Mouse (Mus musculus) limb, embryonic 11.5 days (tissue): ENCODE measurements at regions not wholly inside any gene's neighbourhood (a gene's known extent, or its start where the extent isn't known, plus 50 kb on each side); places are given as distances from the start of the nearest gene placed in this dataset.

Source experiments
- ATAC-seq: fragments of 200-750 bp; cut with Nextera tagmentation; 2 replicates; pipeline ENCODE4 v1.8.0; 2017; ENCODE audit warnings: low read depth; ENCODE audit not compliant: insufficient number of reproducible peaks, low FRiP score, low TSS enrichment
- DNase-seq: peaks from one replicate; pipeline ENCODE4 v3.0.0-alpha.2; 2015; ENCODE audit warnings: low spot score
- H3K27ac ChIP-seq: fragments of 300-500 bp; sonication (generic); replicated peaks from 2 replicates; pipeline ENCODE4 v1.5.1; 2014; ENCODE audit warnings: low read depth, mild to moderate bottlenecking, low read length
- H3K27me3 ChIP-seq: fragments of 300-500 bp; sonication (generic); 2 replicates; pipeline ENCODE4 v1.6.1; 2014; ENCODE audit warnings: mild to moderate bottlenecking, low read length, mixed read lengths; ENCODE audit not compliant: control insufficient read depth, insufficient read depth
- H3K36me3 ChIP-seq: fragments of 300-500 bp; sonication (generic); 2 replicates; pipeline ENCODE4 v1.6.1; 2014; ENCODE audit warnings: mild to moderate bottlenecking, low read length, moderate library complexity, mixed read lengths; ENCODE audit not compliant: control insufficient read depth, insufficient read depth
- H3K4me1 ChIP-seq: fragments of 300-500 bp; sonication (generic); 2 replicates; pipeline ENCODE4 v1.6.1; 2014; ENCODE audit warnings: low read length, mixed read lengths; ENCODE audit not compliant: control insufficient read depth, insufficient read depth
- H3K4me2 ChIP-seq: fragments of 300-500 bp; sonication (generic); 2 replicates; pipeline ENCODE4 v1.6.1; 2014; ENCODE audit warnings: low read depth, mild to moderate bottlenecking, moderate library complexity; ENCODE audit not compliant: severe bottlenecking
- H3K4me3 ChIP-seq: fragments of 300-500 bp; sonication (generic); 2 replicates; pipeline ENCODE4 v1.5.1; 2014; ENCODE audit warnings: low read depth, low read length
- H3K9ac ChIP-seq: fragments of 300-500 bp; sonication (generic); 2 replicates; pipeline ENCODE4 v1.6.1; 2014; ENCODE audit warnings: mild to moderate bottlenecking, low read length
- H3K9me3 ChIP-seq: fragments of 300-500 bp; sonication (generic); 2 replicates; pipeline ENCODE4 v1.6.1; 2016; ENCODE audit warnings: low read length; ENCODE audit not compliant: control insufficient read depth
- whole genome bisulfite sequencing: fragments of 180-500 bp; shearing (Covaris S2); extraction: QIAGEN DNeasy Blood & Tissue Kit; methylation state at CpG from one replicate; pipeline ENCODE4 v1.1.7; 2014; 5-methylcytosine and 5-hydroxymethylcytosine counted together

DNA sequence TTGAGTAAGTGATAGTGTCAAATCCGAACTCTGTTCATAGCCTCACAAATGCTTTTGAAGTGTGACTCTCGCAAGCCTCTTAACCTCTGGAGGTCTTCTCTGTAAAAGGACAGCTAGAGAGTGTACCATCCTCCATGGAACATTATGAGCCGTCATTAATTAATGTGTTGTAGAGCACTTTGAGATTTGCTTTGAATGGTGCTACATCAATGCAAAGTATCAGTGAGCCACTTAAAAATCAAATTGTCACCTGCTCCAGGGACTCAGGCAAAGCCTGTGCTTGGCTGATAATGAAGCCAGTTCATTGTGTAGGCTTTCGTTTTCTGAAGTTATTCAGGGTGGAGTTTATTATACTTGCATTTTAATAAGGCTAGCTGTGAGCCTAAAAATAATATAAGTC is 801.8 kb upstream of the B3galt2 start:
- Histone ChIP-seq H3K27ac (no peak overlapping the region), H3K4me2 (no peak overlapping the region), H3K36me3 (no peaks in the 10 kb centered on the region), H3K9ac (no peak overlapping the region), H3K4me1 (no peaks in the 10 kb centered on the region), H3K27me3 (no peaks in the 10 kb centered on the region), H3K4me3 (no peak overlapping the region), H3K9me3 (no peaks in the 10 kb centered on the region)
- 82% methylated on average over 4 of the region's 4 CpGs for WGBS
- DNase-seq (no peak), ATAC-seq (no peak)

DNA sequence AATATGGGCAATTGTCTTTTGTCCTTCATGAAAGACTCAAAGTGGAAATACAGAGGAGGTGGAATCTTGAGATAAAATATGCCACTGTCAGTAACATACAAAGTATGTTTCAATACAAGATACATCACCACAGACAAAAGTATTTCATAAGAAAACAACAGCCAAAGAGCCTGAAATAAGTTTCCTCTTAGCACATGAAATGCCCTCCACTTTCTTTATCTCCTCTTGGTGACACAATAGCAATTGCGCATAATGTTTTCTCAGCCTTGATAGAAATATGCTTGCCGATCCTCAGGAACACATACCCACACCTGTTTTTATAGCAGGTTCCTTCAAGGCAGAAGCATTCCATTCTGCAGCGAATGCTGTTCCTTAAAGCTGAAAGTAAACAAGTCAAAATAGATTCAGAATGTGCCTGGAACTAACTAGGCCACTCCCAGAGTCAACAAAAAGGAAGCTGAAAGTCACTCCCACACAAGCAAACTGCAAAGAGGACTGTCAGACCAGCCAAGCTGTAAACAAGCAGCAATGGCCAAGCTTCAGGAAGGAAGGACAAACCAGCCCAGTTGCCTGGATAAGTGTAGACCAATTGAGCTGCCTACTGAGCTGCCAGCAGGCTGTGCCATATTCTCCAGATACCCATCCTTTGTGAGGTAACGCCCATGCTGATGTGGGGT is 773.3 kb upstream of the B3galt2 start:
- Histone ChIP-seq H3K4me1 (no peaks in the 10 kb centered on the region), H3K27ac (no peak overlapping the region), H3K27me3 (no peaks in the 10 kb centered on the region), H3K4me3 (no peak overlapping the region), H3K36me3 (no peaks in the 10 kb centered on the region), H3K9ac (no peak overlapping the region), H3K9me3 (no peaks in the 10 kb centered on the region), H3K4me2 (no peak overlapping the region)
- DNase-seq (no peak), ATAC-seq (no peak)
- WGBS, result 79% methylated on average over 4 of the region's 4 CpGs

DNA sequence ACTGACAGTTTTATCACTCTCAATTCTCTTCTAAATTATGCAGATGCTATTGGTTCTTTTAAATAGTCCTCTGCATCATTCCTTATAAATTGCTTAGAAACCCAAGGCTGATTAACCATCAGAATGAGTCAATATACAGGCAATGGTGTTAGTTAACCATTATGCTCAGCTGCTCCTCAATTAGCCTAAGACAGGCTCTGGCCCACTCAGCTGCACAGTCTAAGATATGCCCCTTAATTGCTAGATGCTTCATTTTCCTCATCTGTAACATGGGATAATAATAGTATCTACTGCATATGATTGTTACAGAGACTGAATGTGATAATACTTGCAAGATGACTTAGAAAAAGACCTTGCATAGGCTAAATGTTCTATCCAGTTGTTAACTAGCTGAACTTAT is 748.6 kb upstream of the B3galt2 start:
- H3K27ac ChIP-seq, result no peak overlapping the region
- H3K9ac ChIP-seq, result no peak overlapping the region
- no peak for DNase-seq
- H3K4me2 ChIP-seq, result no peak overlapping the region
- no peaks in the 10 kb centered on the region for H3K36me3 ChIP-seq
- ATAC-seq, result no peak
- H3K4me3 ChIP-seq, result no peak overlapping the region
- no peaks in the 10 kb centered on the region for H3K9me3 ChIP-seq
- no peaks in the 10 kb centered on the region for H3K4me1 ChIP-seq
- no peaks in the 10 kb centered on the region for H3K27me3 ChIP-seq

DNA sequence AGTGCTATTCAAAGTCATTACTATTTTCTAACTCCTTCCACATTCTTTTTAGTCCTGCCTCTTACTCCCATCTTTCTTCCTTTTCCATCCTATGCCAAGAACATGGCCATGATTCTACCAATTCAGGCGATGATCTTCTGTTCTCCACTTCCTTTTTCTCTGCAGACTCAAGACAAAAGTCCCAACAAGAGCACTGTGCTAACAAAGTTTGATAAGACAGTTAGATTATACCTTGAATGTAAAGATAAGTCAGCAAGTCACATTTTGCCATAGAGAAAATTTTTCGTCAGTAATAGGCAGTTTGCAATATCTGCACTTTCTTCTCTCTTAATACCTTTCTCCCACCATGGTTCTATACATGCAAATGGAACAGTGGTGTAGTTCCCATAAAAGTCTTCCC is 747.3 kb upstream of the B3galt2 start:
- DNase-seq (no peak), ATAC-seq (no peak)
- 91% methylated on average over 2 of the region's 2 CpGs for WGBS
- Histone ChIP-seq H3K4me1 (no peaks in the 10 kb centered on the region), H3K4me2 (no peak overlapping the region), H3K27me3 (no peaks in the 10 kb centered on the region), H3K9ac (no peak overlapping the region), H3K4me3 (no peak overlapping the region), H3K9me3 (no peaks in the 10 kb centered on the region), H3K27ac (no peak overlapping the region), H3K36me3 (no peaks in the 10 kb centered on the region)

DNA sequence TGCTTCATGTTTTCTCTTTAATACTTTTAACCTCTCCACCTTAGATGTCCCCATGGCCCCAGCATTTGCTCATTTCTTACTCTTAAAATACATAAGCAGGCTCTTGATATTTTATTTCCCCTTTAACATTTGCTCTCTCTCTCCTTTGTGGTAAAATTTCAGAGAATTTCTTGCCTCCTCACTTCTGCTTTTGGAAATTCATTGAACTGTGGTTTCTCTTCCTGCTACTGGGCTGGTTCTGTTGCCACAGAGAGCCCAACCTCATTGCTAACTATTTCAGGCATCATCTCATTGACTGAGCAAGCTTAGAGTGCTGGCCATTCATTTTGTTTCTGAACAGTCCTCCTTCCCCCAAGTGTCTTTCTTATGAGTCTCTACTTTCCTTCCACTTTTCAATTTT is 746.3 kb upstream of the B3galt2 start:
- no peaks in the 10 kb centered on the region for H3K9me3 ChIP-seq
- DNase-seq (no peak), ATAC-seq (no peak)
- H3K27me3 ChIP-seq, result no peaks in the 10 kb centered on the region
- no peak overlapping the region for H3K4me2 ChIP-seq
- H3K27ac ChIP-seq, result no peak overlapping the region
- no peak overlapping the region for H3K9ac ChIP-seq
- H3K36me3 ChIP-seq, result no peaks in the 10 kb centered on the region
- no peak overlapping the region for H3K4me3 ChIP-seq
- no peaks in the 10 kb centered on the region for H3K4me1 ChIP-seq

DNA sequence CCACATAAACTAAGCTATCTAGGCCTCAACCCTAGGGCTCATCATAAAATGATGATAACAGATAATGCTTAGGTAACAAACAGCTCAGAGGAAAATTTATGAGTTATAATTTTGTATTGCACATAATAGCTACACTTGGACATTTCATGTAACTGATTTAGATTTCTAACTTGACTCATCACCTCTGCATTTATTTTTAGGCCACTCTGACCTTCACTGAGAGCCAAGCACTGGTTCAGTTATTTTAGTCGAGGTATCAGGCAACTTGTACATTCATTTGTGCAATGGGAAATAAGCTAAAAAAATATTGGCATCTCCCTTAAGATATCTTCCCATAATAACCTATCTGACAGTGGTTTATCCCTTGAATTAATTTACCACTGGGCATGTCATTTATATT is 745.4 kb upstream of the B3galt2 start:
- DNase-seq (no peak), ATAC-seq (no peak)
- no peak overlapping the region for H3K4me3 ChIP-seq
- H3K4me2 ChIP-seq, result no peak overlapping the region
- no peaks in the 10 kb centered on the region for H3K27me3 ChIP-seq
- no peak overlapping the region for H3K27ac ChIP-seq
- no peaks in the 10 kb centered on the region for H3K4me1 ChIP-seq
- H3K9me3 ChIP-seq, result no peaks in the 10 kb centered on the region
- WGBS, result 83% methylated on average over 1 of the region's 1 CpGs
- H3K9ac ChIP-seq, result no peak overlapping the region
- no peaks in the 10 kb centered on the region for H3K36me3 ChIP-seq

DNA sequence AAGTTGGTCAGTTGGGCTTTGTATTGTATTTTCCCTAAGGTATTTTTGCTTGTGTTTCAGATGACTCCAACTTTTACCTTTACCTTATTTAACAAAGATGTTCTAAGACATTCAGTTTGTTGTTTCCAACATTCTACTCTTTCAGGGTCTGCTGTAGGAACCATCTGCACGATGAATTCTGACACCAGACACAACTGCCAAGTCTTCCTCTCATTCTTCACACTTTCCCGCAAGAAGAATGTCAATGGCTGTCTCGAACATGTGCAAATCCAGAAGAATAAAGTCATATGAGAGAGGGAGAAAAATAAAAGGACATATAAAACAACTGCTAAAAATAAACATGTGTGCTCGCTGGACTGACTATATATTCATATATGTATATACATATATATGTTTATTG is 730.6 kb upstream of the B3galt2 start:
- Histone ChIP-seq H3K4me2 (no peak overlapping the region), H3K9ac (no peak overlapping the region), H3K4me1 (no peaks in the 10 kb centered on the region), H3K4me3 (no peak overlapping the region), H3K36me3 (no peaks in the 10 kb centered on the region), H3K9me3 (no peaks in the 10 kb centered on the region), H3K27ac (no peak overlapping the region), H3K27me3 (no peaks in the 10 kb centered on the region)
- ATAC-seq (no peak), DNase-seq (no peak)
- WGBS, result 91% methylated on average over 4 of the region's 4 CpGs

DNA sequence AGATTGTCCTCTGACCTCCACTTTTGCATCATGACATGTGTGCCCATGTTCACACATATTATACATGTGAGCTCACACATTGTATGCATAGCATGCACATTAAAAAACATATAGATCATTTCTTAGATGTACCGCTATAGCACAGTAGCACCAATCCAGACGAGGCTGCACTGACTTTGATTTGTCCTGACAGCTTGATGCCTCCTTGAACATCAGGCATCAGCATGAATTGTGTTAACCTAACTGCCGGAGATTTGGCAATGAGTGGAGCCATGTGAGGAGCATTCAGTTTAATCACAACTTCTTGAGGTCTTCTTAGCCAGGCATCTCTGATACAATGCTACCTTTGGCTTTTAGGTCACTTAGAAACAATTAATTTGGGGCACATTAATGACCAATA is 683.8 kb upstream of the B3galt2 start:
- WGBS, result 87% methylated on average over 3 of the region's 3 CpGs
- Histone ChIP-seq H3K4me1 (no peaks in the 10 kb centered on the region), H3K27ac (no peak overlapping the region), H3K9me3 (no peaks in the 10 kb centered on the region), H3K4me3 (no peak overlapping the region), H3K4me2 (no peak overlapping the region), H3K36me3 (no peaks in the 10 kb centered on the region), H3K9ac (no peak overlapping the region), H3K27me3 (no peaks in the 10 kb centered on the region)
- DNase-seq (no peak), ATAC-seq (no peak)

DNA sequence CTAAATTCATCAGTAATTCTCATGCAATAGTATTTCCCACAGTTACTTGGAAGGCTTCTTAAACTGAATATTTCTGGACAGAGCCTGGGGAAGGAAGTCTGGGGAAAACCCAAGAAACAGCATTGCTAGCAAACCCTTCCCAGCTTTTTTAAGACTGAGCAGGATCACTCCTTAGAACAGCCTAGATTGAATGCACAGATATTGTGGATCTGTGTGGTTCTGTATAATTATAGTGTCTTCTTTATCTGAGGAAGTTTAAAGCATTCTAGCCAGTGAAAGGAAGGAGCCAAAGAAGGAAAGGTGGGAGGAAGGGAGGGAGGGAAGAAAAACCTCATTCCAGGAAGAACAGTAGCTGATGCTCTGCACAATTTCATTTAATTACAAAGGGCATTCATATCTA is 669.0 kb upstream of the B3galt2 start:
- no peak for DNase-seq
- H3K27ac ChIP-seq, result no peak overlapping the region
- H3K9ac ChIP-seq, result no peak overlapping the region
- H3K27me3 ChIP-seq, result no peaks in the 10 kb centered on the region
- no peak overlapping the region for H3K4me3 ChIP-seq
- no peaks in the 10 kb centered on the region for H3K36me3 ChIP-seq
- no peak overlapping the region for H3K4me2 ChIP-seq
- no peak for ATAC-seq
- H3K9me3 ChIP-seq, result no peaks in the 10 kb centered on the region
- no peaks in the 10 kb centered on the region for H3K4me1 ChIP-seq
